Mouse (Mus musculus) adrenal gland, postnatal 4 days (tissue): ENCODE measurements around the gene Gm21616. TPM values are rescaled to one million over a fixed set of nuclear protein-coding genes. Genes with fewer than 3 reads are reported as not detected.
"Not testable (repeated sequence)": the region's sequence is repeated elsewhere in the genome, so short reads cannot be mapped to it uniquely, and the experiment has no call there.

Experiments
- DNase-seq, 2 experiments: peaks; one replicate each; pipeline ENCODE4 v3.0.0; 2021 to 2022; ENCODE audit warnings: low spot score in 2 of 2, mixed read lengths in 2 of 2
- long read RNA-seq, 2 experiments: library from polyadenylated mRNA; stranded (forward); transcript quantifications; one replicate each; pipeline ENCODE4 v2.0.0; 2021
- total RNA-seq, 2 experiments: library from RNA; stranded (reverse); gene quantifications; 2 replicates each; pipeline ENCODE4 v1.2.3; 2021

The Gm21616 gene
- total RNA-seq = not detected
- long read RNA-seq, experiment 1 = 0 reads
- long read RNA-seq, experiment 2 = 0 reads

- DNase-seq = not testable (repeated sequence)
These were observed at the start of gene Gm21616 for GRCm38 (mm10) chrX:125435242-125435641. Gene Gm21616 (plus strand): TSS chrX:125435542.
